Mouse (Mus musculus) heart, adult 9 months (tissue): Measurements from ENCODE around the gene Spata4.
"Not testable (repeated sequence)": the region's sequence is repeated elsewhere in the genome, so short reads cannot be mapped to it uniquely, and the experiment has no call there.

Source experiments
- DNase-seq, 2 experiments: peaks; one replicate each; pipeline ENCODE4 v3.0.0; 2022; ENCODE audit warnings: low spot score in 2 of 2

Gene Spata4

DNA sequence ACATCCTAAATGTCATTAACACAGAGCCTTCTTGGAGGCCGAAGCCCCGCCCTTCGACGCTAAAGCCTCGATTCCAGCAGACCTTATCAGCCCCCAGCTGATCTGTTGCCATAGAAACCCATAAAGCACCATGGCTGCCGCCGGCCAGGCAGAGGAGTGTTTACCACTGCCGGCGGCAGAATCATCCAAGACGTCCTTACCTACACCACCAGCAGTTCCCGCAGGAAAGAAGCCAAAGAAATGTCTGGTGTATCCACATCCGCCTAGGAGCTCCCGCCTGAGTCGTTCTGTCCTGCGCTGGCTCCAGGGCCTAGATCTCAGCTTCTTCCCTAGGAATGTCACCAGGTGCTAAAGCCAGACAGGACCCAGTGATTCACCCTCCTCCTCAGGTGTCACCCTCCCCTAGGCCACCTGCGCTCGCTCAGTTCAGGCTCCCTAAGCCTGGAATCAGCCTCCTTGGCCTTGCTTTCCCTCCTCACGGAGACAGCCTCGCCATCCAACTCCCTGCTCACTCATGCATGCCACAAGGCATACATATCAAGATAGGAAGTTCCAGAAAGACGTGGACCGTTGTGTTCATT, at the start of gene Spata4:
Gene Spata4 (plus strand): TSS at position 111 of the 581 bp plus-strand sequence.
- no peak for DNase-seq

DNA sequence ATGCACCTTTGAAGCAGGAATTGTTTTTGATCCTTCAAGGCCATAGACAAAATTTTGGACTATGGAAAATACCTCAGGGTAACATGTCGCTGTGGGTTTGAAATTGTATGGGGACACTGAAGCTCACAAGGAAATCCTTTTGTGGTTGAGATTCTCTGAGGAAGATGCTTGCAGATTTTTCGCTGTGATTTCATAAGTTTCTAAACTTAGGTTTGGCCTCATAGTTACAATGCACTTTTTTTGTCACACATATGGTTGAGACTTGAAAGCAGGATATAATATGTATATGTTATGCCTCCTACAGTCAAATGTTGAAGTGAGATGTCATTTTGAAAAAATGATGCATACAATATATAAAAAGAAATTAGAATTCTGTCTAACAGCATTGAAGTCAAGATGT, 45.7 kb upstream of the Spata4 start:
- DNase-seq, result no peak

GRCm38 (mm10) chr8:54562137-54562536, 38.4 kb upstream of the Spata4 start:
- no peak for DNase-seq

DNA sequence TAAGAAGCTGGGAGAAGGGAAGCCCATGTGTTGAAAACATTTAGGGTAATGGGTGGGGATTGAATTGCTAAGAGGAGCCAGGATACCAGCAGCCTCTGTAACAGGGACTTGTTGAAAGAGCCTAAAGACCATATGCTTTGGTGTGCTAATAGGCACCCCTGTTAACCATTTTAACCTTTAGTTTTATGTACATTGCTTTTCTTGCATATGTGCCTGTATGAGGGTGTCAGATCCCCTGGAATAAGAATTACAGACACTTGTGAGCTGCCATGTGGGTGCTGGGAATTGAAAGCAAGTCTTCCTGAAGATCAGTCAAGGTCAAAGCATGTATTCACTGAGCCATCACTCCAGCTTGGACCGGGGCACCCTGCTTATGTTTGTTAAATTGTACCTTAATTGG, 35.4 kb upstream of the Spata4 start:
- DNase-seq, result no peak

DNA sequence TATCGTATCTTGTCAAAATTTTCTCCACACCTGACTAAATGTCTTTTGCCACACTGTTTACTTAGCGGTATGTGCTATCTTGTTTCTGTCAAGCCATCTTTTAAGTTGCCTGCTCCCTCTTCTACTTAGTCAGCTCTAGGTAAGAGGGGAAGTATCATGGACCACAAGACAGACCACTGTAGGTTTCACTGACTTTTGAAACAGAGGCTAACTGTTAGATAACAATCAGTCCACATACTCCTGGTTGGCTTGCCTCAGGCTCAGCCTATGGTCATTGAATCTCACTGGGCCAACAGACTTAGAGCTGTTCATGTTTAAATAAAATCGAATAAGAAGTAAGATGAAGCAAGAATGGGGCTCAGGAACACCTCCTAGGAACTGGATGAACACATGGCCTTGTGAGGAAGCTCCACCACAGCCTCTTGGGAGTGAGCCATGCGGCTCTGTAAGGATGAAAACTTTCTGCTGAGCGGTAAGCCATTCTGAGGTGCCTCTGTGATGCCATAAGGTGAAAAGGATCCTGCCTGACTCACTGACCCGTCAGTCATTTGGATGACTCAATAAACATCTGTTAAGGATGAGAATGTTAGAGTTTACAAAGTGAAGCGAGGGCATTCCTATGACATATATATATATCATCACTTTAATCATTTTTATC, 34.8 kb upstream of the Spata4 start:
- DNase-seq, result no peak

- no peak for DNase-seq
These were observed 33.4 kb upstream of the Spata4 start for GRCm38 (mm10) chr8:54567168-54567567.

DNA sequence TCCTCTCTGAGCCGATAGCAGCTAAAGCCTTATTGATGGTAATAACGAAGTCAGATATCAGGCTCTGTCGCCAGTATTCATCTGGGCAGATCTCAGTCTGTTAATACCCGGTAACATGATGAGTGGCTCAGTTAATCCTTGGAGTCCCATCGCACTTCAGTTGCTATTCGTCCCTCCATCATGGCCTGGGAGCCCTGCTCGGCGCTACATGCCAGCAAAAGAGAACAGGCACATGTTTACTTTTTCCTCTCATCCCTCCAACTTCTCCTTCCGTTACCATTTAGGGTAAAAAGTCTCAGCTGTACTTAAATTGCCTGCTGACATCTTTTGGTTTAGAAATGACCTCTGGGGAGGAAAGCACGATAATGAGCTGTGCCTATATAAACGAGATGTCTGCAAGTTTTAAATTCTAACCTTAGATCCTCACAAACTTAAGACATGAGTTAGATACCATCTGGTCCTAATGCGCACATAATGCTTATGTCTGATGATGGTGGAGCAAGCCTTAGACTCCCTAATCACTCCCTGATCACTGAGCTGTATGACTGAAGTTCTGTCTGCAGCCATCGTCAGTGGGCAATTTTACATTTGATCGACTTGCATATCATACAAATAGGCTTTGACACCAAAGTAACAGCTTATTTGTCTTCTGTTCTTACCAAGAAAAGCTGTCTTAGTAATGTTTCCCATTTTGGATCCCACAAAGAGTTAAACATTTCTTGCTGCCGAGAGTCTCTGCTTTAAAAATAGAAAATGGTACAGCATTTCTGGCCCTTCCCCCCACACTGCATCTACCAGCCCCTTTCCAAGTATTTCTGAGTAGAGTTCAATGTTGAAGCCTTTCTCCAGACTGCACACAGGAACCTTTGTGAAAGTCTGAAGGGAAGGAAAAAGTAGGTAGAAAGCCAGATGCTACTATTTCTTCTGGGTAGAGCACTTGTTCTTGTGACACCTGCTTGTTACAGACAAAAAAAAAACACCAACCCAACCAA, 29.7 kb upstream of the Spata4 start:
- DNase-seq, result peak; percentile 23 to 38

DNA sequence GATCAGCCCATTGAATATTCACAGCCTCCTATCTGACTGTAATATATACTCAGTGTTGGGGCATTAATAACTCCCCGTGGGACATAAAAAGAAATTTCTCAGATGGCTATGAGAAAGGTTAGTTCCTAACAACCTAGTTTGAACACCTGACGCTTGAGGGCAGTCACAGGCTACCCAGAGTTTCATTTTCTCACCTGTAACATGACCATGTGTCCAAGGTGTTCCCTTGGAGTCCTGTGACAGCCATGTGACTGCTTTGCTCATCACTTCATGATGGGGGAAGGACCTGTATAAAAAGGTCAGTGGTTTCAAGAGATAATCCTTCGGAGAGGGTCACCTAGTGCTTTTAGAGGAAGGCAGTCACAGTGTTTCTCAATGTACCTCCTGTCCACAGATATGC, 19.1 kb upstream of the Spata4 start:
- no peak for DNase-seq

- DNase-seq, result no peak
These were observed 17.7 kb upstream of the Spata4 start for GRCm38 (mm10) chr8:54582886-54583285.

GRCm38 (mm10) chr8:54594634-54595033, 5.9 kb upstream of the Spata4 start:
- DNase-seq, result no peak

GRCm38 (mm10) chr8:54596051-54596450, 4.5 kb upstream of the Spata4 start:
- DNase-seq, result no peak

DNA sequence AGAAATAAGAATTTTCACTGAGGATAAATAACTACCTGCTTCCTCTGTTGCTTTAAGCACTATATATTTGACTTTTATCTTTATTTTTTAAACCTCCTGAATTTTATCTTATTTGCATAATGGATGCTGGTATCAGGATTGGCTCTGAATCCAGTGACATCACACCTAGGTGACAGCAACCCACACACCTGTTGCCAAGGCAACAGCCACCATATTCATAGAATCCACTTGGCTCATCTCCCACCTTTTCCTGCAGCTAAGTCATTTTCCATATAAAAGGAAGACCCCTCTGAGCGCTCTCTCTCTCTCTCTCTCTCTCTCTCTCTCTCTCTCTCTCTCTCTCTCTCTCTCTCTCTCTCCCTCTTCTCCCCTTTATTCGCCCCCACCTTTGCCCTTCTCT, 3.6 kb upstream of the Spata4 start:
- DNase-seq, result no peak

DNA sequence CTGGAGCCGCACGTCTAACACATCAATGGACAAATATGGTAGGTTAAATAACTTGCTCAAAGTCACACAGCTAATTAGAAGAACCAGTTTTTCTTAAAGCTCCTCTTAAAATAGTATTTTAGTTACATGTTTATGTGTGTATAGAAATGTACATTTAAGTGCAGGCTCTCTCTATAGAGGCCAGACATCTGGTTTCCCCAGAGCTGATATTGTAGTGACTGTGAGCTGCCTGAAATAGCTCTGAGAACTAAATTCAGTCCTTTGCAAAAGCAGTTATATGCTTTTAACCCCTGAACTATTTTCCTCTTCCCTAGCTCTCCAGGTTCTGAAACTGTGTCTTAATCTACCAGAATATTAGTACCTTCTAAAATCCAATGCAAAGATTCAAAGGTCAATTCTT, 3.2 kb upstream of the Spata4 start:
- no peak for DNase-seq

GRCm38 (mm10) chr8:54603440-54603839, 2.9 kb downstream of the Spata4 start:
- DNase-seq, result no peak

GRCm38 (mm10) chr8:54609336-54609735, 8.8 kb downstream of the Spata4 start:
- peak; percentile 62 to 67 for DNase-seq

DNA sequence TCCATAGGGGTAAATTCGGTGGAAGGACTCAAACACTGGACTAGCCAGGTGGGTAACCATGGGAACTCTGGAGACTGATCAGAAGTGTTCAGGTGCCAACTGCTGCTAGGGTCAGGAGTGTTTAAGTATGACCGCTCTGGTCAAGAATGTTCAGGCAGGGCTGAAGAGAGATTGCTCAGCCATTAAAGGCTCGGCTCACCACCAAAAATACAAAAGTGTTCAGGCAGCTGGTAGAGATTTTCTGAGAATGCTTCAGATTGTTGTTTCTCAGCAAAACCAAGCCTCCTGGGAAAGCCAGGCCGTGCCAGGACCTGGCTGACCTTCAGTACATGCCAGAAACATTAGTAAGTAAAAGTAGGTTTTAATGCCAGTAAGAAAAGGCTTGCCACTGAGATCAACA, 9.7 kb downstream of the Spata4 start:
- peak; percentile 44 to 47 for DNase-seq

- not testable (repeated sequence) for DNase-seq
These were observed 16.1 kb downstream of the Spata4 start for GRCm38 (mm10) chr8:54616710-54617109.

DNA sequence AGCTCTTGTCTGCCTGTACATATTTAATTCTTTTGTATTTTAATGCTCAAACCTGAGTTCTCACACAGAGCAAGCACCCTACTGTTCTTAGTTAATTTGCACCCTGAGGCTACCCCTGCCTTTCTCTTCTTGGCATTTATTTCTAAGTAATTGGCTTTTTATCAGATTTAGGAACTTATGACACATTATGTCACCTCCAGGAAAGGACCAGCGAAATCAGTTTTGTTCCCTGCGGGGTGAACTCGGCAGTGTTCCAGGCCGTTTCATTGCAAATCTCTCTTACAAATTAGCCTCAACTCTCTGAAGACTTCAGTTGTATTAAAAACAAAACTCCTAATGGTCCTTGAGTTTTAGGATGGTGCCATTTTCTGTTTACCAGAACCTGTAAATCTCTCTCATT, 38.1 kb downstream of the Spata4 start:
- DNase-seq, result no peak
